Mouse (Mus musculus) cortical plate, adult 2 months (tissue): ENCODE data around the gene Sh2b3.

ENCODE experiments used
- CTCF ChIP-seq: fragments of 200-500 bp; IDR thresholded peaks from 2 replicates; pipeline ENCODE4 v1.5.1; 2011; ENCODE audit warnings: mild to moderate bottlenecking, control low read depth, low read length; ENCODE audit not compliant: insufficient read depth; ENCODE audit errors: extremely low read depth
- POLR2A ChIP-seq: fragments of 200-500 bp; IDR thresholded peaks from 2 replicates; pipeline ENCODE4 v1.6.1; 2011; ENCODE audit warnings: mild to moderate bottlenecking, low read length, control low read depth; ENCODE audit not compliant: insufficient read depth; ENCODE audit errors: extremely low read depth

- TF ChIP-seq POLR2A (no peak), CTCF (no peak)
These were observed 58.8 kb downstream of the Sh2b3 start for GRCm38 (mm10) chr5:121778485-121779119.
